Mouse (Mus musculus): ENCODE measurements around the gene Gtpbp4.
"Not testable (repeated sequence)": the region's sequence is repeated elsewhere in the genome, so short reads cannot be mapped to it uniquely, and the experiment has no call there.

The Gtpbp4 gene

GRCm38 (mm10) chr13:8995990-8996786 is at the start of gene Gtpbp4:
Gtpbp4 (minus strand) TSS chr13:8996083.
- DNase-seq (ENCODE audit: low spot score in 2 of 2), result peak; percentile 94 to 97

- DNase-seq (ENCODE audit: low spot score in 2 of 2), result no peak
Measured at GRCm38 (mm10) chr13:9044731-9045130, 48.8 kb upstream of the Gtpbp4 start.

GRCm38 (mm10) chr13:9043289-9044049 is 47.6 kb upstream of the Gtpbp4 start:
- DNase-seq (ENCODE audit: low spot score in 2 of 2), result no peak

GRCm38 (mm10) chr13:9040626-9041025 is 44.7 kb upstream of the Gtpbp4 start:
- no peak for DNase-seq (ENCODE audit: low spot score in 2 of 2)

GRCm38 (mm10) chr13:9031996-9032661 is 36.2 kb upstream of the Gtpbp4 start:
- DNase-seq (ENCODE audit: low spot score in 2 of 2), result no peak

- no peak for DNase-seq (ENCODE audit: low spot score in 2 of 2)
Measured at GRCm38 (mm10) chr13:9030364-9030763, 34.5 kb upstream of the Gtpbp4 start.

- no peak for DNase-seq (ENCODE audit: low spot score in 2 of 2)
Measured at GRCm38 (mm10) chr13:9027251-9027650, 31.4 kb upstream of the Gtpbp4 start.

GRCm38 (mm10) chr13:9022623-9023022 is 26.7 kb upstream of the Gtpbp4 start:
- DNase-seq (ENCODE audit: low spot score in 2 of 2), result peak in 1 of 2 experiments; percentile 4

GRCm38 (mm10) chr13:9021556-9021955 is 25.7 kb upstream of the Gtpbp4 start:
- DNase-seq (ENCODE audit: low spot score in 2 of 2), result no peak

GRCm38 (mm10) chr13:9019713-9020112 is 23.8 kb upstream of the Gtpbp4 start:
- DNase-seq (ENCODE audit: low spot score in 2 of 2), result no peak

- DNase-seq (ENCODE audit: low spot score in 2 of 2), result no peak
Measured at GRCm38 (mm10) chr13:9018974-9019587, 23.2 kb upstream of the Gtpbp4 start.

- DNase-seq (ENCODE audit: low spot score in 2 of 2), result peak in 1 of 2 experiments; percentile 6
Measured at GRCm38 (mm10) chr13:9017190-9017589, 21.3 kb upstream of the Gtpbp4 start.

- no peak for DNase-seq (ENCODE audit: low spot score in 2 of 2)
Measured at GRCm38 (mm10) chr13:9014431-9014830, 18.5 kb upstream of the Gtpbp4 start.

GRCm38 (mm10) chr13:9013483-9013882 is 17.6 kb upstream of the Gtpbp4 start:
- no peak for DNase-seq (ENCODE audit: low spot score in 2 of 2)

GRCm38 (mm10) chr13:9011596-9012350 is 15.9 kb upstream of the Gtpbp4 start:
- DNase-seq (ENCODE audit: low spot score in 2 of 2), result peak in 1 of 2 experiments; percentile 17

- DNase-seq (ENCODE audit: low spot score in 2 of 2), result no peak
Measured at GRCm38 (mm10) chr13:9003306-9003705, 7.4 kb upstream of the Gtpbp4 start.

- DNase-seq (ENCODE audit: low spot score in 2 of 2), result no peak
Measured at GRCm38 (mm10) chr13:8999464-8999863, 3.6 kb upstream of the Gtpbp4 start.

- not testable (repeated sequence) for DNase-seq (ENCODE audit: low spot score in 2 of 2)
Measured at GRCm38 (mm10) chr13:8997221-8997620, 1.3 kb upstream of the Gtpbp4 start.

GRCm38 (mm10) chr13:8995159-8995989 is 509 bp downstream of the Gtpbp4 start:
- DNase-seq (ENCODE audit: low spot score in 2 of 2), result no peak

GRCm38 (mm10) chr13:8992231-8992630 is 3.7 kb downstream of the Gtpbp4 start:
- DNase-seq (ENCODE audit: low spot score in 2 of 2), result no peak

Data from heart, adult 9 months (tissue).